Mouse (Mus musculus) small intestine, adult 2 months (tissue): Measurements from ENCODE around the gene Gpc6.

Source experiments
- CTCF ChIP-seq: fragments of 200-500 bp; IDR thresholded peaks from 2 replicates; pipeline ENCODE4 v1.5.1; 2012; ENCODE audit warnings: low read depth, mild to moderate bottlenecking, control low read depth, inconsistent platforms, low read length, moderate library complexity, mixed read lengths; ENCODE audit not compliant: insufficient replicate concordance, insufficient read length; ENCODE audit errors: extremely low read depth
- POLR2A ChIP-seq: fragments of 200-500 bp; IDR thresholded peaks from 2 replicates; pipeline ENCODE4 v1.6.1; 2012; ENCODE audit warnings: low read depth, mild to moderate bottlenecking, control low read depth, inconsistent platforms, low read length, moderate library complexity

GRCm38 (mm10) chr14:117773373-117773772 is 848.3 kb downstream of the Gpc6 start:
- TF ChIP-seq CTCF (no peak), POLR2A (no peak)
